8 mouse cellular contexts compared by ENCODE assay signal in genomic region chr12:3871637-3872036, GRCm38 (mm10).
DNase-seq lines count a peak whose midpoint lies in the region; ATAC-seq lines count a peak whose summit lies in the region.

No protein-coding gene starts in this region.

- H3K4me3 ChIP-seq in hindbrain, embryonic 12.5 days = no peak overlapping the region
- no peak overlapping the region for H3K4me3 ChIP-seq in lung, embryonic 16.5 days (ENCODE audit: low read length)

- no peaks in the 10 kb centered on the region for H3K27me3 ChIP-seq in hindbrain, embryonic 12.5 days
- no peaks in the 10 kb centered on the region for H3K27me3 ChIP-seq in lung, embryonic 16.5 days (ENCODE audit: control insufficient read depth, insufficient read depth, low read depth, low read length)

- 0 out of 2 replicates have a peak overlapping the region, but pooled peaks have one; percentile 3 for H3K27ac ChIP-seq in hindbrain, embryonic 12.5 days
- peak overlapping the region; percentile 17 for H3K27ac ChIP-seq in lung, embryonic 16.5 days (ENCODE audit: low read length)

- peaks cover 12% of the 10 kb centered on the region for H3K36me3 ChIP-seq in hindbrain, embryonic 12.5 days
- H3K36me3 ChIP-seq in lung, embryonic 16.5 days (ENCODE audit: control insufficient read depth, insufficient read depth, low read length) = peaks cover 35% of the 10 kb centered on the region

- ATAC-seq in hindbrain, embryonic 12.5 days (ENCODE audit: low FRiP score) = peak; percentile 24
- ATAC-seq in lung, embryonic 16.5 days (ENCODE audit: low read depth) = peak; percentile 63
- no peak for ATAC-seq in activated CD4-positive, CD25-positive, alpha-beta regulatory T cell, adult 4 months

- no peaks in the 10 kb centered on the region for H3K9me3 ChIP-seq in hindbrain, embryonic 12.5 days (replicated peaks)
- H3K9me3 ChIP-seq in lung, embryonic 16.5 days (ENCODE audit: control insufficient read depth, low read length) = no peaks in the 10 kb centered on the region

- DNase-seq in R1 (ENCODE audit: low read depth, low spot score) = peak; percentile 76
- peak; percentile 84 for DNase-seq in cerebellum, adult 9-10 months
- peak; percentile 60 to 65 for DNase-seq in frontal cortex, postnatal 14 days (ENCODE audit: low spot score in 2 of 2)
- DNase-seq in layer of hippocampus, adult 9-11 months = peak; percentile 80
- peak; percentile 68 for DNase-seq in ovary, postnatal 36 days (ENCODE audit: low spot score)

- peak overlapping the region; percentile 35 for H3K4me2 ChIP-seq in hindbrain, embryonic 12.5 days (replicated peaks)
- no peak overlapping the region for H3K4me2 ChIP-seq in lung, embryonic 16.5 days (ENCODE audit: low read depth, low read length)

- WGBS in hindbrain, embryonic 12.5 days = 26% methylated on average over 15 of the region's 15 CpGs
- 30% methylated on average over 15 of the region's 15 CpGs for WGBS in lung, embryonic 16.5 days

- 0 out of 2 replicates have a peak overlapping the region, but pooled peaks have one; percentile 25 for H3K9ac ChIP-seq in hindbrain, embryonic 12.5 days
- no peak overlapping the region for H3K9ac ChIP-seq in lung, embryonic 16.5 days (ENCODE audit: low read length)

- H3K4me1 ChIP-seq in hindbrain, embryonic 12.5 days = peaks cover 15% of the 10 kb centered on the region
- H3K4me1 ChIP-seq in lung, embryonic 16.5 days (replicated peaks; ENCODE audit: control insufficient read depth, insufficient read depth, low read length) = peaks cover 40% of the 10 kb centered on the region
